Mouse (Mus musculus): ENCODE measurements around the gene Zfr2. TPM values are rescaled to one million over a fixed set of nuclear protein-coding genes. Genes with fewer than 3 reads are reported as not detected.

Zfr2 gene
- polyA plus RNA-seq, 1 experiment from 2014 or later, result 3.2 TPM

- H3K4me1 ChIP-seq (replicated peaks; ENCODE audit: control insufficient read depth, insufficient read depth, low read length), result peaks cover 16% of the 10 kb centered on the region
- WGBS, result 2% methylated on average over 25 of the region's 25 CpGs
- TF ChIP-seq CTCF (IDR thresholded peaks at IDR 0.05; ENCODE audit: low read depth), result no peak
- peak overlapping the region; percentile 67 for H3K9ac ChIP-seq (ENCODE audit: low read depth, low read length)
- no peaks in the 10 kb centered on the region for H3K27me3 ChIP-seq (replicated peaks; ENCODE audit: control insufficient read depth, insufficient read depth, low read length)
- peak overlapping the region; percentile 84 for H3K27ac ChIP-seq (ENCODE audit: low read depth, low read length)
- no peaks in the 10 kb centered on the region for H3K36me3 ChIP-seq (ENCODE audit: control insufficient read depth, insufficient read depth)
- H3K4me2 ChIP-seq (replicated peaks; ENCODE audit: low read depth), result peak overlapping the region; percentile 88
- no peaks in the 10 kb centered on the region for H3K9me3 ChIP-seq (ENCODE audit: control insufficient read depth)
- no peak for ATAC-seq
- H3K4me3 ChIP-seq (ENCODE audit: low read depth, low read length), result peak overlapping the region; percentile 76
Observed at GRCm38 (mm10) chr10:81293334-81294030, 60.5 kb downstream of the Zfr2 start.

- Histone ChIP-seq H3K27me3 (replicated peaks; ENCODE audit: control insufficient read depth, insufficient read depth, low read length) (no peaks in the 10 kb centered on the region), H3K9ac (ENCODE audit: low read depth, low read length) (no peak overlapping the region), H3K4me3 (ENCODE audit: low read depth, low read length) (peak overlapping the region; percentile 76; the same call in 1 of the 2 replicates), H3K36me3 (ENCODE audit: control insufficient read depth, insufficient read depth) (no peaks in the 10 kb centered on the region), H3K9me3 (ENCODE audit: control insufficient read depth) (no peaks in the 10 kb centered on the region), H3K4me2 (replicated peaks; ENCODE audit: low read depth) (peak overlapping the region; percentile 88), H3K27ac (ENCODE audit: low read depth, low read length) (peak overlapping the region; percentile 30), H3K4me1 (replicated peaks; ENCODE audit: control insufficient read depth, insufficient read depth, low read length) (peaks cover 19% of the 10 kb centered on the region)
- 26% methylated on average over 8 of the region's 8 CpGs for WGBS
- ATAC-seq, result no peak
- TF ChIP-seq CTCF (IDR thresholded peaks at IDR 0.05; ENCODE audit: low read depth), result no peak
Observed at GRCm38 (mm10) chr10:81294442-81294841, 61.5 kb downstream of the Zfr2 start.

GRCm38 (mm10) chr10:81295185-81295584, 62.2 kb downstream of the Zfr2 start:
- Histone ChIP-seq H3K27me3 (replicated peaks; ENCODE audit: control insufficient read depth, insufficient read depth, low read length) (no peaks in the 10 kb centered on the region), H3K4me3 (ENCODE audit: low read depth, low read length) (no peak overlapping the region), H3K9ac (ENCODE audit: low read depth, low read length) (no peak overlapping the region), H3K4me1 (replicated peaks; ENCODE audit: control insufficient read depth, insufficient read depth, low read length) (peaks cover 24% of the 10 kb centered on the region), H3K27ac (ENCODE audit: low read depth, low read length) (no peak overlapping the region), H3K36me3 (ENCODE audit: control insufficient read depth, insufficient read depth) (no peaks in the 10 kb centered on the region), H3K9me3 (ENCODE audit: control insufficient read depth) (no peaks in the 10 kb centered on the region), H3K4me2 (replicated peaks; ENCODE audit: low read depth) (peak overlapping the region; percentile 88; the same call in 1 of the 2 replicates)
- no peak for ATAC-seq
- no peak for TF ChIP-seq CTCF (IDR thresholded peaks at IDR 0.05; ENCODE audit: low read depth)
- 88% methylated on average over 6 of the region's 6 CpGs for WGBS

DNA sequence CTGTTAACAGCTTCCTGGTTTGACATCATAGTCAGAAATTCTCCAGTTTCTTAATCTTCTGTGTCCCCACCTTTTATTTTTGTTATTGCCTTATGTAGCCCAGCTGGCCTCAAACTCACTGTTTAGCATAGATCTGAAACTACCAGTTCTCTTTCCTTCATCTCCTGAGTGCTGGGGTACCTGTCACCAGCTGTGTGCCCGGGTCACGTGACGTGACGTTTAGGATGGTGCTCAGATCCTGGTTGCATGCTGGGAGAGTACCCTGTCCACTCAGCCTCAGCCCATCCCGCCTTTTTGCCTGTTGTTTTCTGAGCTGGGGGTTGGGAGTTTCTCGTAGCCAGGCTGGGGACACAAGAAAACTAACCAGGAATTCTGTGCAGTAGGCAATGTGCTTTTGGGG, 64.3 kb downstream of the Zfr2 start:
- 0 out of 2 replicates have a peak, but pooled peaks cover 4% of the 10 kb centered on the region for H3K36me3 ChIP-seq (ENCODE audit: control insufficient read depth, insufficient read depth)
- H3K4me1 ChIP-seq (replicated peaks; ENCODE audit: control insufficient read depth, insufficient read depth, low read length), result peaks cover 28% of the 10 kb centered on the region
- H3K9me3 ChIP-seq (ENCODE audit: control insufficient read depth), result no peaks in the 10 kb centered on the region
- no peak overlapping the region for H3K4me3 ChIP-seq (ENCODE audit: low read depth, low read length)
- 69% methylated on average over 6 of the region's 6 CpGs for WGBS
- H3K4me2 ChIP-seq (replicated peaks; ENCODE audit: low read depth), result no peak overlapping the region
- H3K27ac ChIP-seq (ENCODE audit: low read depth, low read length), result peak overlapping the region; percentile 58
- no peak overlapping the region for H3K9ac ChIP-seq (ENCODE audit: low read depth, low read length)
- no peak for ATAC-seq
- no peak for TF ChIP-seq CTCF (IDR thresholded peaks at IDR 0.05; ENCODE audit: low read depth)
- no peaks in the 10 kb centered on the region for H3K27me3 ChIP-seq (replicated peaks; ENCODE audit: control insufficient read depth, insufficient read depth, low read length)

DNA sequence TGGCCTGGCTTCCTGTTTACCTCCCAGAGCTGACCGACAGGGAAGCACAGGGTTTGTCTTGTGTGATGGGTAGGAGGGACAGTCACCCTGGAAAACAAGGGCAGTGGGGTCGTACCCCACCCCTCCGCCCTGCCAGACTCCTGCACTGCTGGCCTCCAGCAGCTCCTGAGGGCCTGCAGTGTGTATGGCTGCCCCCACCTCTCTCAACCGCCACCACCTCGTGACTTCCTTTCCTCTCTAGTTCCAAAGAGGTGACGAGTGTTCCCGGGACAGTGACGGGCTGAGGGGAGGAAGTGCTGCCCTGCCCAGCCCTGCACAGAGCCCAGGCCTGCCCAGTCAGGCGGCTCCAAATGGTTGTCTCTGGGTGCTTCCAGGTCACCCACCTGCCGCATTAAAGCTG, 64.9 kb downstream of the Zfr2 start:
- no peak overlapping the region for H3K4me3 ChIP-seq (ENCODE audit: low read depth, low read length)
- WGBS, result 41% methylated on average over 10 of the region's 10 CpGs

DNA sequence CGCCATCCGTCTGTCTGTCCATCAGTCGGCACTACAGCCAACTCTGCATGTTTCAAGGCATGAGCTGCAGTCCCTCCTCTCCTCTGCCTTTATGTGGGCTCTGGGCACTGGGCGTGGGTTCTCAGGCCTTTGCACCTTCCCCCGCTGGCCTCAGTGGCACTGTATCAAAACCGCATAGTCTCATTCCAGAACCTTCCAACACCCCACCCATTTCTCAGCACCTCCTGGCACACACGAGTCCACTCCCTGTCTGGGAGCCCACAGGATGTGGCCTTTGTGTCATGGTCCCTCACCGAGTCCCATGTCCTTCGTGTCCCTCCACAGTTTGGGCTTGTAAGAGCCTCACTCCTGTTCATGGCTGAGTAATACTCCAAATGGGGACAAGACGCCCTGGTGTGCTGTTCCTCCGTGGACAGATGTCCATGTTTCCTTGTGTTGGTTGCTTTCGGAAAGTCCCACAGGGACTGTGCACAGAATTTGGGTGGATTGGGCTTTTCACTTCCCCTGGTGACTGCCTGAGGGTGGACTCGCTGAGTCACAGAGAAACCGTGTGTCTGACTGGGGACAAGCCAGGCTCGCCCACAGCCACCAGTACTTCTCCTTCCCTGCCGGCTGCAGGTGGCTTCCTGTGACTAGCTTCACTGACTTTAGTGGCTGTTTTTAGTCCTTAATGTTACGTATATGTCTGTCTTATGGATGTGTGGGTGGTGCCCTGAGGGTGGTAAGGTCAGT, 65.6 kb downstream of the Zfr2 start:
- no peak overlapping the region for H3K4me3 ChIP-seq (ENCODE audit: low read depth, low read length)
- H3K4me2 ChIP-seq (replicated peaks; ENCODE audit: low read depth), result no peak overlapping the region
- no peaks in the 10 kb centered on the region for H3K9me3 ChIP-seq (ENCODE audit: control insufficient read depth)
- H3K27me3 ChIP-seq (replicated peaks; ENCODE audit: control insufficient read depth, insufficient read depth, low read length), result no peaks in the 10 kb centered on the region
- WGBS, result 87% methylated on average over 17 of the region's 17 CpGs
- no peak overlapping the region for H3K9ac ChIP-seq (ENCODE audit: low read depth, low read length)
- H3K4me1 ChIP-seq (replicated peaks; ENCODE audit: control insufficient read depth, insufficient read depth, low read length), result peaks cover 39% of the 10 kb centered on the region
- no peak for TF ChIP-seq CTCF (IDR thresholded peaks at IDR 0.05; ENCODE audit: low read depth)
- 0 out of 2 replicates have a peak, but pooled peaks cover 4% of the 10 kb centered on the region for H3K36me3 ChIP-seq (ENCODE audit: control insufficient read depth, insufficient read depth)
- ATAC-seq, result no peak
- H3K27ac ChIP-seq (ENCODE audit: low read depth, low read length), result peak overlapping the region; percentile 70; the same call in 1 of the 2 replicates

More for the DNA sequence above, 64.9 kb downstream of the Zfr2 start:
- H3K36me3 ChIP-seq (ENCODE audit: control insufficient read depth, insufficient read depth), result 0 out of 2 replicates have a peak, but pooled peaks cover 4% of the 10 kb centered on the region
- H3K27ac ChIP-seq (ENCODE audit: low read depth, low read length), result peak overlapping the region; percentile 58; the same call in 1 of the 2 replicates
- H3K27me3 ChIP-seq (replicated peaks; ENCODE audit: control insufficient read depth, insufficient read depth, low read length), result no peaks in the 10 kb centered on the region
- H3K9ac ChIP-seq (ENCODE audit: low read depth, low read length), result no peak overlapping the region
- no peak overlapping the region for H3K4me2 ChIP-seq (replicated peaks; ENCODE audit: low read depth)
- H3K4me1 ChIP-seq (replicated peaks; ENCODE audit: control insufficient read depth, insufficient read depth, low read length), result peaks cover 34% of the 10 kb centered on the region
- no peak for ATAC-seq
- no peaks in the 10 kb centered on the region for H3K9me3 ChIP-seq (ENCODE audit: control insufficient read depth)
- no peak for TF ChIP-seq CTCF (IDR thresholded peaks at IDR 0.05; ENCODE audit: low read depth)
